Mouse (Mus musculus) neutrophil, adult 5-6 weeks (primary cell): ENCODE measurements around the gene Phf21a. TPM values are rescaled to one million over a fixed set of nuclear protein-coding genes. Genes with fewer than 3 reads are reported as not detected.
A peak's percentile ranks its signal among the peaks of the same experiment; 100 is the strongest.

Source experiments
- ATAC-seq: fragments of 151-379, 151-347 bp; 2 replicates; pipeline ENCODE4 v1.8.0; 2017; ENCODE audit warnings: mild to moderate bottlenecking, moderate TSS enrichment; ENCODE audit not compliant: insufficient number of reproducible peaks, poor library complexity, low FRiP score, severe bottlenecking; ENCODE audit errors: extremely low read depth
- total RNA-seq: library from RNA; stranded (forward); fragments of 200-1000 nt; gene quantifications from 2 replicates; pipeline ENCODE4 v1.2.3, GENCODE M21; 2017

Gene Phf21a
- 213 and 241 TPM in 2 replicates for total RNA-seq

GRCm38 (mm10) chr2:92092817-92093216 lies at the start of gene Phf21a:
Gene Phf21a, plus strand, starts transcription at chr2:92093117.
- ATAC-seq = no peak

GRCm38 (mm10) chr2:92043285-92043684 lies 49.6 kb upstream of the Phf21a start:
- ATAC-seq = no peak

- no peak for ATAC-seq
Observed at GRCm38 (mm10) chr2:92047601-92048000, 45.3 kb upstream of the Phf21a start.

DNA sequence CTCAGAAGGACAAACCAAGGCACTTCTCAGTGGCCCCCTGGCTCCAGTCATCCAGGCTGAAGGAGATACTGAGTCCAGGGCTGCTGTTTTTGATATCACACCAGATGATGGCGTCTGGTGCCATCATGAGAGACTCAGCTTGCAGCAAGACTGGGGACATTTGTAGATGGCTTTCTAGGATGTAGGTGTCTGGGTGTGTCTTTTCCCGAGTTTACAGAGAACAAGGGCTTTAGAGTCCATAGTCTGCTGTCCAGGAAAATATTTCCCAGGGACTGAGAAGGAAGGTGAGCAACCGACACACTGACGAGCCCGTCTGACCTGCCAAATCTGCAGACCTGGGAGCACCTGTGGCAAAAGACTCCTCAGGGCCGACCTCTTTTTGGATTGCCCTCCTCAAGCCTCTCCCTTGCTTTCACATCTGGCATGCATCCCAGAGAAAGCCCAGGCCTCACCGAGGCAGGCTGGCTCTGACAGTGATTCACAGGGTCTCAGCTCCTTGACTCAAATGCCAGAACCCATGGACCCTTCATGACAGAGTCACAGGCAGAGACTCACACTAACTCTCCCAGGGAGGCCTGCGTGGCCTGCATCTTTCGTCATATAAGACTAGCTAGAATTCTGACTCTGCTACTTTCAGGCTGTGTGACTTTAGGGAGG lies 44.8 kb upstream of the Phf21a start:
- ATAC-seq = no peak

- no peak for ATAC-seq
Observed at GRCm38 (mm10) chr2:92052188-92052587, 40.7 kb upstream of the Phf21a start.

DNA sequence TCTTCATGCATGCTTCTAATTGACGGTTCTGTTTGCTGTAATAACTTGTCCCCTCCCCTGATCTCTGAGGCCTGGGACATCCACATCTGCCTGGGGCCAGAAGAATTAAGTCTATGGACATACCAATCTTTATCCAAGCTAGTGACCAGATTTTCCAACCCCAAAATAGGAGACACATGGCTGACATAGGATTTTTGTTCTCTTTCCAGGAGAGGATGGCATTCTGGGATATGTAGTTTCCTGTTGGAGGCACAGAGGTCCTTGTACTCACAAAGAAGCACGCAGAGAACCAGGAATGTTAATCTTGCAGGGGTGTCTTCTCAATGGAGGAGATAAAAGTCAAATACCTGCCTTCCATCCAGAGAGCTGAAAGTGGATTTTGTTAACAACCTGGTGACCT lies 40.2 kb upstream of the Phf21a start:
- ATAC-seq = no peak

DNA sequence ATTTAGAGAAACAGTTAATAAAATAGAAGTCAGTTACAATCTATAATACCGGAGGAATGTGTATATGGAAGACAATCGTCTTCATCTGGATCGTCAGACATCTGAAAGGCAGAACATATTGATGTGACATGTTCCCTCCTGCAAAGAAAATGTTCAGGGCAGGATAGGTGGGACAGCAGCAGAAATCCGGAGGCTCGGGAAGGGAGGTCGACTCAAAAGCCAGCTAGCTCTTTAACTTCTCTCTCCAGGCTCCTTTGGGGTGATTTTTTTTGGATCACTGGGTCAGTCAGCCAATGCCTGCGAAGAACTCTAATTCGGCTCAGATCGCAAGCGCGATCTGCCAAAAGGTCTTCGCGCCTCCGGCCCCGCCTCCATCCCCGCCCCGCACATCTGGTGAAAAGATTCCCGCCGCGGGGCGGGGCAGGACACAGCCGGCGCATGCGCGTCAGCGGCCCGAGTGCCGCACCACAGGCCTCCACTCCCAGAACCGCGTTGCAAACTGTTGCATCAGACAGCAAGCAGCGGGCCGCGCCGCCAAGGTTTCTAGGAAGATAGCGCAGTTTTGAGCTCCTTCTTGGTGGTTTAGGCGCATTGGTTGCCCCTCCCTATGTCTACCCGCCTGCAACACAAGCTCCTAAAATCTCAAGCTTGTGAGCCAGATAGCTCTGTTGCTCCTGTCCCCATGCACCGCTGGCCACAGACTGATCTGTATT lies 37.7 kb upstream of the Phf21a start:
- no peak for ATAC-seq

- ATAC-seq = peak; percentile 45; the same call in 1 of the 2 replicates
Observed at GRCm38 (mm10) chr2:92055831-92056236, 37.1 kb upstream of the Phf21a start.

DNA sequence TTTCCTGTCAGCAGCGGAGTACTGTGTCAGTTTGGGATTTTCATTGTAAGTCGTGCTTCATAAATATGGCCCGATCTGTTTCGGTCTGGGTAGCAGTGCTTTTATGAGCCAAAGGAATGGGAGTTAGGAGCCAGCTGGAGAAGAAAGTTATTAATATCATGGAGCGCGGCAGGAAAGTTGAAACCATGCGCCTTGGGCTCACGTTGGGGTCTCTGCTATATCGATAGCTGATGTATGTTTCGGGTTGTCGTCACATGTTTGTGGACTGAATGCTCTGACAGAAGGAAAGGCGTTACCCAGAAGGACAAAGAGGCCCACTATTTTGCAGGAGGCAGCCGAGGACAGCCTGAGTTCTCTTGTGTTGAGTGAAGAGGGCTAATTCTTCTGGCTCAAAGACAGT lies 36.2 kb upstream of the Phf21a start:
- no peak for ATAC-seq

- peak; percentile 77 for ATAC-seq
Observed at GRCm38 (mm10) chr2:92058469-92058868, 34.4 kb upstream of the Phf21a start.

DNA sequence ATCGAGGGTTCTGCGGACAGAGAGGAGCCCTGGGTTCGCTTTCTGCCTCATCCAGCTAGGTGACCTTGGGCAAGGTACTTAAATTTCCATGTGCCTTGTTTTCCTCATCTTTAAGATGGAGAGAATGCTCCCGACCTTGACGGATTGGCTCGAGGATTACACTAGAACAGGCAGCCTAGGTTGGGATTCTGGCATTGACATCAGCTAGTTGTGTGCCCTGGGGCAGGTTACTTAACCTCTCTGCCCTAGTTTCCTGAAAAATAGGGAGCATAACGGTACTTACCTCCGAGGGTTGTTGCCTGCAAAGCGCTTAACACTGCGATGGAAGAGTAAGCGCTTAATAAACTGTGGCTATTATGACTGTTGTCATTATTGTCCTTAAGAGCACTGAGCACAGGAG lies 34.0 kb upstream of the Phf21a start:
- no peak for ATAC-seq

- ATAC-seq = no peak
Observed at GRCm38 (mm10) chr2:92059481-92060220, 33.3 kb upstream of the Phf21a start.

- no peak for ATAC-seq
Observed at GRCm38 (mm10) chr2:92060291-92060690, 32.6 kb upstream of the Phf21a start.

DNA sequence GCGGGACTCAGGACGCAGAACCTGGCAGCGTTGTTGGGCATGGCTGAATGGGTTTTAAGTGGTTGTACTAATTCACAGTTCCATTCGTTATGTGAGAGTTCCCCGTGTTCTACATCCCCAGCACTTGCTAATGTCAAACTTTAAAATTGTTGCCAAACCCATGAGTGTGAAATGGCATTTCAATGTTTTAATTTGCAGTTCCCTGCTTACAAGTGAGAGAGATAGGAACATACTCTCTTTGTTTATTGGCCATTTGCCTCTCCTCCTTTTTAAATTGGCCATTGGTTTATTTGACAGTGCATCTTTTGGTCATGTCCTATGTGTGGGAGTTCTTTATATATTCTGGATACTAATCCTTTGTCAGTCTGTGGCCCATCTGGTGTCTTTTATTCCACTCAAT lies 31.6 kb upstream of the Phf21a start:
- ATAC-seq = no peak

DNA sequence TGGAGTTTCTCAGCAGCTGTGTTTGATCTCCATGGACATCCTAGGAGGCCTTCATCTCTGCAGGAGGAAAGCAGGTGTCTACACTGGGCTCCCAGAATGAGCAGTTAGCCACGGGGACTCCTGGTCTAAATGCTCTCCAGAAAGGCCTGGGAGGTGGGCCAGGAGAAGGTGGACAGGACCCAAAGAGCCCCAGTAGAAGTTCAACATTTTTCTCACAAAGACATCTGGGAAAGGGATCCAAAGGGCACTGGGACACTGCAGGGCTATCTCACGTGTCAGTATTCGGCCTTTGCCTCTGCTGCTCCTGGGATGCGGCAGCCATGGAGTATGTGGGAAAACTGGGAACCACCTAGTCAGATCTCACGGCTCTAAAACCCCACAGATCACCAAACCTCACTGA lies 29.8 kb upstream of the Phf21a start:
- ATAC-seq = no peak

- ATAC-seq = no peak
Observed at GRCm38 (mm10) chr2:92065269-92065888, 27.5 kb upstream of the Phf21a start.

DNA sequence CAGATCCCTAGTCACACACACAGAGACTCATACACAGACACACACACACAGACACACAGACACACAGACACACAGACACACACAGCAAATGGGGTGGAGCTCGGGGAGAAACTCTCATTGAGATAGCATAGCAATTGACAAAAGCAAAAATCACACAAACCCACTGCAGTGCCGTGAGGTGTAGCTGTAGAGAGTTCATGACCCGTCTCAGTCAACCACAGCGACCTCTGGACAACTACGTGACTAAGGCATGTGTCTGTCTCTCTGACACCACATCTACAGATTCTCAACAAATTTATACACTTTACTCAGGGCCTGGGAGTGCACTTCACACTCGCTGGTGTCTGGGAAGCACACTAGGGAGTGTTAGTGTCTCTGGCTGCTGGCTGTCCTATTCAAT lies 27.0 kb upstream of the Phf21a start:
- no peak for ATAC-seq

DNA sequence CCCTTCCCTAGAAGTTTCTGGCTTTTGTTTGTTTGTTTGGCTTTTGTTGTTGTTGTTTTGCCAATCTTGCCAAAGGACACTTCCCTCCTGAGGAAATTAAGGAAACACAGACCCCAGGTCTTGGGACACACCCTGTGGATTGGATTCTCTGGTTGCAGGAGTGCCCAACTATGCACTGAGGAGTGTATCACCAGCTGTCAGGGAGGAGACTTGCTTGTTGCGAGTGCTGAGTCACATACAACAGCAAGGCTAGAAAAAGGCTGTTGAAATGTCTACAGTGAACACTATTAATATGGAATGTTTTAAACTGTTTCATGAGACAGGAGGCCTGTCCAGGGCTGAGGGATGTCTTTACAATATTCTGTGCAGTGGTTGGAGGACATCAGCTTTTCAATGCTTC lies 26.0 kb upstream of the Phf21a start:
- ATAC-seq = no peak

DNA sequence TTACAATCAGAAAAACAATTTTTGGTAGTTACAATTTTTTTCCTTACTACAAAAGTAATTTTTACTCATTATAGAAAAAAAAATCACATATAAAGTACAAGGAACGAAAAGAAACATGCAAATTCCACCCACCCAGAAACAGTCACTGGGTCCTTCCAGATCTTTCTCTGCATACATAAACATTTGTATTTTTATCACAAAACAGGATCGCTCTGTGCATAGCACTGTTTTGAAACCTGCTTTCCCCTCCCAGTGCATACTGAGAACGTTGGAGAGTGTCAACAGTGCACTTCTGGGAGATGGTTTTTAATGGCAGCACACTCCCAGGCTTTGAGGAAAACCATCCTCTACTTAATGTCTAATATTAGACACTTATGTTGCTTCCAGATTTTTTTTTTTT lies 25.3 kb upstream of the Phf21a start:
- ATAC-seq = no peak

- ATAC-seq = no peak
Observed at GRCm38 (mm10) chr2:92069630-92070029, 23.3 kb upstream of the Phf21a start.
